Mouse (Mus musculus) T-cell, adult 2 months (primary cell): Measurements from ENCODE around the gene Trpc4ap.
"Not testable (repeated sequence)": the region's sequence is repeated elsewhere in the genome, so short reads cannot be mapped to it uniquely, and the experiment has no call there.

Source experiments
- DNase-seq: peaks from one replicate; pipeline ENCODE4 v3.0.0; 2022; ENCODE audit warnings: low spot score

Gene Trpc4ap

GRCm38 (mm10) chr2:155691723-155692493 is at the start of gene Trpc4ap:
TSS of gene Trpc4ap (minus strand) at chr2:155692384.
- DNase-seq = peak; percentile 95

GRCm38 (mm10) chr2:155737803-155738202 is 45.6 kb upstream of the Trpc4ap start:
- no peak for DNase-seq

GRCm38 (mm10) chr2:155736936-155737335 is 44.8 kb upstream of the Trpc4ap start:
- DNase-seq = no peak

GRCm38 (mm10) chr2:155735766-155736165 is 43.6 kb upstream of the Trpc4ap start, which contains the start of gene Gm17581:
TSS of gene Gm17581 (minus strand) at chr2:155735866.
- DNase-seq = not testable (repeated sequence)

- DNase-seq = no peak
Measured at GRCm38 (mm10) chr2:155735080-155735479, 42.9 kb upstream of the Trpc4ap start.

GRCm38 (mm10) chr2:155729158-155729645 is 37.0 kb upstream of the Trpc4ap start, which contains the start of gene Edem2:
TSS of gene Edem2 (minus strand) at chr2:155729475.
- DNase-seq = peak; percentile 96

GRCm38 (mm10) chr2:155728742-155729141 is 36.6 kb upstream of the Trpc4ap start:
- peak; percentile 2 for DNase-seq

- DNase-seq = no peak
Measured at GRCm38 (mm10) chr2:155727764-155728395, 35.7 kb upstream of the Trpc4ap start.

- DNase-seq = no peak
Measured at GRCm38 (mm10) chr2:155726302-155726701, 34.1 kb upstream of the Trpc4ap start.

GRCm38 (mm10) chr2:155724526-155724925 is 32.3 kb upstream of the Trpc4ap start:
- no peak for DNase-seq

GRCm38 (mm10) chr2:155724036-155724435 is 31.9 kb upstream of the Trpc4ap start:
- DNase-seq = no peak

- DNase-seq = peak; percentile 6
Measured at GRCm38 (mm10) chr2:155720585-155720984, 28.4 kb upstream of the Trpc4ap start.

- DNase-seq = no peak
Measured at GRCm38 (mm10) chr2:155717082-155717990, 25.2 kb upstream of the Trpc4ap start.

- no peak for DNase-seq
Measured at GRCm38 (mm10) chr2:155710557-155710956, 18.4 kb upstream of the Trpc4ap start.

- DNase-seq = no peak
Measured at GRCm38 (mm10) chr2:155707251-155707650, 15.1 kb upstream of the Trpc4ap start.

- no peak for DNase-seq
Measured at GRCm38 (mm10) chr2:155703630-155704029, 11.4 kb upstream of the Trpc4ap start.

GRCm38 (mm10) chr2:155701399-155701919 is 9.3 kb upstream of the Trpc4ap start:
- no peak for DNase-seq

GRCm38 (mm10) chr2:155698443-155698842 is 6.3 kb upstream of the Trpc4ap start:
- not testable (repeated sequence) for DNase-seq

- DNase-seq = no peak
Measured at GRCm38 (mm10) chr2:155696851-155697250, 4.7 kb upstream of the Trpc4ap start.

GRCm38 (mm10) chr2:155696091-155696558 is 3.9 kb upstream of the Trpc4ap start:
- peak; percentile 80 for DNase-seq

- DNase-seq = no peak
Measured at GRCm38 (mm10) chr2:155695316-155695715, 3.1 kb upstream of the Trpc4ap start.

GRCm38 (mm10) chr2:155694564-155694963 is 2.4 kb upstream of the Trpc4ap start:
- DNase-seq = no peak
